16 mouse cellular contexts compared by ENCODE assay signal in genomic region chr3:79238456-79239065, GRCm38 (mm10). TPM values are rescaled to one million over a fixed set of nuclear protein-coding genes. Genes with fewer than 3 reads are reported as not detected.
DNase-seq lines count a peak whose midpoint lies in the region; ATAC-seq and TF ChIP-seq lines count a peak whose summit lies in the region.
"Had no signal": no experiment of that assay in that cellular context is flagged by ENCODE, and none has a peak within 500 bp of the region (broad histone marks: within the 10 kb centered on the region; RNA-seq: fewer than 3 reads in every experiment).

No protein-coding gene starts in this region.

- no peaks in the 10 kb centered on the region for H3K36me3 ChIP-seq in liver, embryonic 12.5 days
- peaks cover 0 to 33% of the 10 kb centered on the region in 2 experiments; a peak in 2 of 4 replicates for H3K36me3 ChIP-seq in MEL (ENCODE audit: control insufficient read depth in 1 of 2, insufficient read depth in 2 of 2, low read length in 2 of 2)
- H3K36me3 ChIP-seq in liver, embryonic 13.5 days = no peaks in the 10 kb centered on the region
- H3K36me3 ChIP-seq: limb, embryonic 13.5 days had no signal

- H3K27ac ChIP-seq in liver, embryonic 12.5 days = no peak overlapping the region
- peak overlapping the region; percentile 26 for H3K27ac ChIP-seq in MEL (ENCODE audit: control insufficient read depth, low read depth, low read length)
- no peak overlapping the region for H3K27ac ChIP-seq in liver, embryonic 13.5 days
- H3K27ac ChIP-seq: forebrain, embryonic 13.5 days; hindbrain, embryonic 14.5 days; limb, embryonic 13.5 days had no signal

- peaks cover 33% of the 10 kb centered on the region for H3K4me1 ChIP-seq in liver, embryonic 12.5 days
- peaks cover 17 to 29% of the 10 kb centered on the region in 2 experiments for H3K4me1 ChIP-seq in MEL (ENCODE audit: control insufficient read depth in 1 of 2, insufficient read depth in 2 of 2, low read length in 2 of 2)
- H3K4me1 ChIP-seq in liver, embryonic 13.5 days (replicated peaks) = peaks cover 28% of the 10 kb centered on the region

- intact Hi-C loops in heart, postnatal 10 days (cut with DNase I) = no loop called here

- H3K9me3 ChIP-seq in liver, embryonic 12.5 days (replicated peaks) = no peaks in the 10 kb centered on the region
- H3K9me3 ChIP-seq in MEL (replicated peaks; ENCODE audit: insufficient read depth, low read length) = no peaks in the 10 kb centered on the region
- H3K9me3 ChIP-seq in liver, embryonic 13.5 days (replicated peaks) = no peaks in the 10 kb centered on the region
- H3K9me3 ChIP-seq: forebrain, embryonic 13.5 days; limb, embryonic 13.5 days had no signal

- DNase-seq in heart, adult 11 months = peak; percentile 79
- DNase-seq in heart, postnatal 10 days = no peak
- DNase-seq in liver (no peak), MEL (ENCODE audit: low read depth, low spot score) (peak; percentile 82)
- no peak for DNase-seq in liver, embryonic 13.5 days
- DNase-seq: cerebellum, adult 2 months; gastrocnemius, postnatal 10 days; kidney, adult 18-20 months; kidney, postnatal 4 days; lung, postnatal 36 days had no signal

- TF ChIP-seq POLR2A in MEL (IDR thresholded peaks at IDR 0.05; ENCODE audit: control insufficient read depth in 1 of 2, insufficient read depth in 1 of 2, low read depth in 1 of 2, low read length in 2 of 2, poor library complexity in 1 of 2) = no peak

- no peaks in the 10 kb centered on the region; the same call in 1 of the 2 replicates for H3K27me3 ChIP-seq in liver, embryonic 12.5 days (replicated peaks)
- no peaks in the 10 kb centered on the region for H3K27me3 ChIP-seq in MEL (ENCODE audit: control insufficient read depth in 1 of 2, insufficient read depth in 2 of 2, low read length in 2 of 2)
- H3K27me3 ChIP-seq in liver, embryonic 13.5 days = 0 out of 2 replicates have a peak, but pooled peaks cover 9% of the 10 kb centered on the region
- H3K27me3 ChIP-seq: forebrain, embryonic 13.5 days; limb, embryonic 13.5 days had no signal

- no peak for TF ChIP-seq CTCF in MEL (IDR thresholded peaks at IDR 0.05 in 2 of 3, conservative IDR thresholded peaks at IDR 0.05 in 1 of 3; ENCODE audit: control insufficient read depth in 1 of 3, insufficient read depth in 1 of 3, low read depth in 2 of 3, low read length in 3 of 3, poor library complexity in 1 of 3, severe bottlenecking in 1 of 3)

- 42% methylated on average over 4 of the region's 4 CpGs for WGBS in liver, embryonic 12.5 days (ENCODE audit: insufficient replicate concordance)
- 35% methylated on average over 4 of the region's 4 CpGs for WGBS in liver, embryonic 13.5 days (ENCODE audit: insufficient replicate concordance)

- ATAC-seq in liver, embryonic 12.5 days = no peak
- no peak for ATAC-seq in liver, embryonic 13.5 days (ENCODE audit: low read depth)
- no peak for ATAC-seq in monocyte, adult 5-6 weeks (replicated peaks; ENCODE audit: insufficient number of reproducible peaks, low FRiP score, low TSS enrichment, poor library complexity, severe bottlenecking)
- ATAC-seq in inflammation-experienced regulatory T-cells, adult 6 months = no peak
- ATAC-seq: forebrain, embryonic 13.5 days had no signal

- H3K4me3 ChIP-seq in liver, embryonic 12.5 days = no peak overlapping the region
- peak overlapping the region; percentile 49 to 93 for H3K4me3 ChIP-seq in MEL (ENCODE audit: control insufficient read depth in 1 of 2, insufficient read depth in 1 of 2, low read depth in 2 of 2, low read length in 2 of 2)
- no peak overlapping the region for H3K4me3 ChIP-seq in liver, embryonic 13.5 days (replicated peaks)
- H3K4me3 ChIP-seq: forebrain, embryonic 13.5 days; limb, embryonic 13.5 days had no signal

- no peak for TF ChIP-seq RAD21 in MEL (IDR thresholded peaks at IDR 0.05; ENCODE audit: low read depth, low read length)

- H3K79me2 ChIP-seq in MEL (ENCODE audit: control insufficient read depth, insufficient read depth, low read length, poor library complexity) = peaks cover 2% of the 10 kb centered on the region; the same call in 1 of the 2 replicates

- peak; percentile 72 to 85 for TF ChIP-seq EP300 in MEL (IDR thresholded peaks at IDR 0.05; ENCODE audit: low read depth in 1 of 2, low read length in 2 of 2)

- H3K9ac ChIP-seq in liver, embryonic 12.5 days = no peak overlapping the region
- peak overlapping the region; percentile 3; the same call in 1 of the 2 replicates for H3K9ac ChIP-seq in MEL (ENCODE audit: control insufficient read depth, low read depth, low read length, poor library complexity, severe bottlenecking)
- H3K9ac ChIP-seq in liver, embryonic 13.5 days = no peak overlapping the region
- H3K9ac ChIP-seq: forebrain, embryonic 13.5 days; hindbrain, embryonic 14.5 days; limb, embryonic 13.5 days had no signal

- 0 out of 2 replicates have a peak overlapping the region, but pooled peaks have one; percentile 22 for H3K4me2 ChIP-seq in liver, embryonic 12.5 days
- H3K4me2 ChIP-seq in liver, embryonic 13.5 days = 0 out of 2 replicates have a peak overlapping the region, but pooled peaks have one; percentile 8
- H3K4me2 ChIP-seq: forebrain, embryonic 13.5 days; hindbrain, embryonic 14.5 days; limb, embryonic 13.5 days had no signal

TF ChIP-seq in MEL, 35 proteins besides CTCF, POLR2A, EP300 and RAD21:
- peak; percentile 96 for TF ChIP-seq TCF12 (IDR thresholded peaks at IDR 0.05; ENCODE audit: low read depth, low read length)
- TF ChIP-seq ZKSCAN1 (IDR thresholded peaks at IDR 0.05; ENCODE audit: low read depth, low read length) = no peak
- no peak for TF ChIP-seq SMC3 (IDR thresholded peaks at IDR 0.05; ENCODE audit: low read depth, low read length)
- TF ChIP-seq GABPA (IDR thresholded peaks at IDR 0.05; ENCODE audit: low read depth, low read length) = no peak
- peak; percentile 100 for TF ChIP-seq RCOR1 (IDR thresholded peaks at IDR 0.05; ENCODE audit: low read depth, low read length)
- TF ChIP-seq GATA1 (IDR thresholded peaks at IDR 0.05; ENCODE audit: low read depth, low read length) = peak; percentile 91
- no peak for TF ChIP-seq ELF1 (IDR thresholded peaks at IDR 0.05; ENCODE audit: low read depth, low read length)
- no peak for TF ChIP-seq UBTF (IDR thresholded peaks at IDR 0.05; ENCODE audit: borderline replicate concordance, insufficient read depth, low read depth, low read length)
- peak; percentile 99 for TF ChIP-seq TAL1 (IDR thresholded peaks at IDR 0.05; ENCODE audit: low read length)
- TF ChIP-seq MEF2A (IDR thresholded peaks at IDR 0.05; ENCODE audit: extremely low read depth, insufficient replicate concordance, low read depth, low read length, poor library complexity, severe bottlenecking) = no peak
- TF ChIP-seq NELFE (IDR thresholded peaks at IDR 0.05; ENCODE audit: low read depth, low read length) = no peak
- TF ChIP-seq NRF1 (IDR thresholded peaks at IDR 0.05; ENCODE audit: insufficient read depth, low read depth, low read length, poor library complexity, severe bottlenecking) = no peak
- TF ChIP-seq POLR2AphosphoS2 (IDR thresholded peaks at IDR 0.05; ENCODE audit: low read length) = no peak
- TF ChIP-seq CHD2 (IDR thresholded peaks at IDR 0.05; ENCODE audit: low read length) = no peak
- no peak for TF ChIP-seq MAZ (IDR thresholded peaks at IDR 0.05; ENCODE audit: low read depth, low read length)
- TF ChIP-seq CHD1 (IDR thresholded peaks at IDR 0.05; ENCODE audit: low read depth, low read length) = no peak
- no peak for TF ChIP-seq HCFC1 (IDR thresholded peaks at IDR 0.05; ENCODE audit: low read depth, low read length)
- peak; percentile 87 for TF ChIP-seq BHLHE40 (IDR thresholded peaks at IDR 0.05; ENCODE audit: borderline replicate concordance, low read depth, low read length)
- TF ChIP-seq ETS1 (IDR thresholded peaks at IDR 0.05; ENCODE audit: low read depth, low read length) = peak; percentile 92
- TF ChIP-seq MAFK (IDR thresholded peaks at IDR 0.05; ENCODE audit: borderline replicate concordance, low read depth, low read length) = no peak
- TF ChIP-seq MXI1 (IDR thresholded peaks at IDR 0.05; ENCODE audit: low read depth, low read length) = no peak; the same call in 1 of the 2 replicates
- no peak for TF ChIP-seq JUND (IDR thresholded peaks at IDR 0.05; ENCODE audit: low read depth, low read length)

RNA-seq across cellular contexts. Expression of gene Rapgef2, which starts 47.8 kb away (rescaled TPM):
- total RNA-seq in heart, postnatal 10 days (2021) = 10 to 100 TPM; 40.2 to 51.6 TPM
- 2.1 and 2.2 TPM in 2 replicates for polyA plus RNA-seq in liver, embryonic 12.5 days (2016; fragmentation: Nextera tagmentation; extraction: Ambion mirVana)
- total RNA-seq in MEL (2012; rRNA removed) = 4.2 and 4.3 TPM in 2 replicates
- 1 to 10 TPM in 1 of 2 experiments, not detected in 1; 4.6 TPM for polyA plus RNA-seq in MEL (2012; ENCODE audit: insufficient read depth in 1 of 2, insufficient read length in 2 of 2, low read depth in 1 of 2, low replicate concordance in 2 of 2, missing spikeins in 1 of 2)
- polyA plus RNA-seq in liver, embryonic 13.5 days (2015; fragmentation: Nextera tagmentation; extraction: Ambion mirVana) = 0.90 and 1.1 TPM in 2 replicates
- total RNA-seq in monocyte, adult 5-6 weeks (2017) = 28.9 to 48.8 TPM (median 34.6 TPM) in 3 replicates
- 1 to 10 TPM; 5.0 to 7.9 (median 6.5) TPM for polyA plus RNA-seq in inflammation-experienced regulatory T-cells, adult 6 months (2017; shearing (Covaris generic))

Comparison
In these comparisons a context has a peak if more than half of its experiments do, and no peak if none do; other contexts are left out.
1. DNase-seq: peak in heart, adult 11 months (single experiment) and MEL (single experiment); none in heart, postnatal 10 days (0 of 2), liver (single experiment) and liver, embryonic 13.5 days (single experiment).
2. H3K4me3 ChIP-seq: peak in MEL (2 of 2); none in liver, embryonic 12.5 days (single experiment) and liver, embryonic 13.5 days (single experiment).